Mouse (Mus musculus) T-cell, adult 2 months (primary cell): ENCODE results near the gene Gns.
A peak's percentile ranks its signal among the peaks of the same experiment; 100 is the strongest.

ENCODE experiments used
- DNase-seq: peaks from one replicate; pipeline ENCODE4 v3.0.0; 2022; ENCODE audit warnings: low spot score

Gns gene

DNA sequence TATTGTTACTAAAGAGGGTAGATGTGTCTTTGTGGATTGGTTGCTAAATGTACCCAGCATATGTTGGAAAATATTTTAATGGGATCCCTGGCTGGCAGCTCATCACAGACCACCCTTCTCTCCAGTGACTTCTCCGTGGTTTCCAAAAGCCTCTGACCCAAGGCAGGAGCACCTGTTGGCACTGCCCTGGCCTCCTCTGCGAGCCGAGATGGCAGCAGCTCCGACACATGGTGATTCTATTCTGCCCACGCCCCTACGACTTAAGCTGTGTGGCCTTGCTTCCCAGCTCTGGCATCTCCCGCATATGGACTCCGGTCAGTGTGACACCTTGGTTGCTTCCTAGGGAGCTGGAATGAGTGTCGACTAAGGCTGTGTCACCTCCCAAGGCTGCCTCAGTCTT is 38.2 kb downstream of the Gns start:
- no peak for DNase-seq

DNA sequence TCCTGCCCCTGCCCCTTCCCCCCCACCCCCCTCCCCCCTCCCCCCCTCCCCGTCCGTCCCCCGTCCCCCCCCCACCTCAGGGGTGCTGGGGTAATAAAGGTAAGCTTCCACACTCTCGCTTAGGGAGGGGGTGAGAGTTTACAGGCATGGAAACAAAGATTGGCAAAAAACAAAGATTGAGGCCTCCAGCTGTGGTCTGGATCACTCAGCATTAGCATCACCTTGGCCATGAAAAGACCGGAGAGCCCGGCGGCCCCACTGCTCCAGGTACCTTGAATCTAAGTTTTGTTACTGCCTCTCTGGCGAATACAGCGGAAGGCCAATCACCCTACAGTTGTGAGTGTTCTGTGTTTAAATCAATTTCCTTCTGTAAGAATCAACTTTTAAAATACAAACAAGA is 39.1 kb downstream of the Gns start:
- DNase-seq, result no peak

DNA sequence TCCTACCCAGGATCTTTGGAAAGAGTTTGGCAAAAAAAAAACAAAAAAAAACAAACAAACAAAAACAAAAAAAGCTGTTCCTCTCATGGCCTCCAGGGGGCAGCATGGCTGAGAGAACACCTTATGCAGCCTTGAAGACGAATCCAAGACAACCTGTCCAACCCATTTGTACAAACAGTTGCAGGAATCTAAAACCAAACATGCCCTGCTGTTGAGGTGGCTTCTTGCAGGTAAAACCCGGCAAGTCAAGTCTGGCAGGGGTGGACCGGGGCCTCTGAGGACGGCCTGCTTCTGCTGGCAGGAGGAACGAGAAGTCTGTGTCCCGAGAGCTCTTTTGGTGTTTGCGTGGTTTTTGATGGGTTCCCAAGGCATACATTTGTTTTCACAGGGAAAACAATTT is 44.8 kb downstream of the Gns start:
- peak; percentile 38 for DNase-seq

DNA sequence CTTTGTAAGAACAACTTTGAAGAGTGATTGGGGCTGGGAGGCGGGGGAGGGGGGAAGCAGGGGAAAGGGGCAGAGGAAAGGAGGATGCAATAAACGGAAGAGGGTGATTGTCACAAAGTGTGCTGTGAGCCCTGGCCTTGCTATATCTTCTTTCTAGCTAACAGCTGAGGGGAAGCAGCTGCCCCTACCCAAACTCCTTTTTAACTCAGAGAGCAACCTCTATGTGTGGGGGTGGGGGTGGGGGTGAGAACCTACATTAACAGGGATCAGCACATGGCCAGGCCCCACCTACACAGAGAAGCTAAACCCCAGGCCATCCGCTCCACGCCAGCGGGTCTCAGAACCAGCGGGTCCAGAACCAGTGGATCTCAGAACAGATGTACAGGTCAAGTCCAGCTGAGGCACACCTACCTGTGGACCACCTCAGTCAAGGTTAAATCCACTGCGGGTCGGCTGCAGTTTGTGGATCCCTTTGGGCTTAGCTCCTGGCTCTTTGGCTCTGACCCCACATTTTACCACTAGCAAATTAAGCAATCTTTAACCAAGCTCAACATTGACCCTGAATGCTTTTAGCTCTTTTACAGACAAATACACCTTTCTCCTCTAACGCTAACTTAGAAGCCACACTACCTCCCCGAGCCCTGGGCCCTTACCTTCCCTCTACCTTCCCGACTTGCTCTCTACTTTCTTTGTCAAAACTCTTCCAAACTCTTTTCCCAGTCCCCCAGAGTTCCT is 47.0 kb downstream of the Gns start:
- no peak for DNase-seq

DNA sequence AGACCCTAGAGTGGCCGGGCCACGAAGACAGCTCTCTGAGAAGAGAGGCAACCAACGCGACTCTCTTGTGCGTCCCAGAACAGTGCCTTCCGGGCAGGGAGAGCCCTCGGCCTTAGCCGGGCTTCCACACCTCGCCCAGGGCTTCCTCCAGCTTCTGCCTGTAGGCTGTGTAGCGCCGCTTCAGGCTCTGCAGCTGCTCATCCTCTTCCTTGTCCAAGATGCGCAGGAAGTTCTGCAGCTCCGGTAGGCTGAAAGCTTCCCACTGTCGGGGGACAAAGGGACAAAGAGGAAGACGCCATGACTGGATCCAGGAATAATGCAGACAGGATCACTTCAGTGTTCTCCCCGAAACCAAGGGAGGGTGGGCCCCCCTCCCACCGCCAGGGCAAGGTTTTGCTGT is 47.9 kb downstream of the Gns start:
- DNase-seq, result no peak

DNA sequence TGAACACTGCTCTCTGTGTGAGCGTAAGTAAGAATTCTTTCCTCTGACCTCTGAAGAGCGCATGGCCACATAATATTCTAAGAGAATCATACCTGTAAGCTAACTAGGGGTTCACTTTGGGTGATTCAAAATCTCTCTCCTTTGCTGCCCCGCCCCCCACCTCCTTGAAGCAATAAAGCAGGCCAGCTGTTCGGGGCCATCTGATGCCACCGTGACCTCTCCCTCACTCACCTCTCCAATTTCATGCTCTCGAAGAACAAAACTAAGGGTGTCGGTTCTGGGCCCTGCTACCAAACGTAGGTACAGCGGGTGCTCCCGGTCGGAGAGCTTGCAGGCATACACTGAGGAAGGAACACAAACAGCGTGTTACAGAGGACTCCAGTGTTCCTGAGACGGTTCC is 49.2 kb downstream of the Gns start:
- no peak for DNase-seq

DNA sequence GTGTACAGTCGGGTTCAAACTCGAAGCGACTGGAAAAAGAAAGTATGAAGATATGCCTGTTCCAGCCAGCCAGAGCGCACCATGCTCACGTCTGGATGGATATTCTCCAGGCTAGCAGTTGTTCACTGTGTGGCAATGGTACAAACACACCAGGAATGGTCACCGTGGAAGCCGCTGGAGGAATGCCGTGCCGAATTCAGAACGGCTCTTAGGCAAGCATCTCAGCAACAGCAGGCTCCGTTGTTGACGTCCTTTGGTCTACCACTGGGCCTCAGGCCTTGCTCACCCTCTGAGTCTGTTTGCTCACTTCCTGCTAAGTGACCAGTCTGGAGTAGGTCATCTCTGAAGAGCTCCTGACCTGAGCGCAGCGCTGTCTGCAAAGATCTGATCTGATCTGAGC is 53.9 kb downstream of the Gns start:
- no peak for DNase-seq

DNA sequence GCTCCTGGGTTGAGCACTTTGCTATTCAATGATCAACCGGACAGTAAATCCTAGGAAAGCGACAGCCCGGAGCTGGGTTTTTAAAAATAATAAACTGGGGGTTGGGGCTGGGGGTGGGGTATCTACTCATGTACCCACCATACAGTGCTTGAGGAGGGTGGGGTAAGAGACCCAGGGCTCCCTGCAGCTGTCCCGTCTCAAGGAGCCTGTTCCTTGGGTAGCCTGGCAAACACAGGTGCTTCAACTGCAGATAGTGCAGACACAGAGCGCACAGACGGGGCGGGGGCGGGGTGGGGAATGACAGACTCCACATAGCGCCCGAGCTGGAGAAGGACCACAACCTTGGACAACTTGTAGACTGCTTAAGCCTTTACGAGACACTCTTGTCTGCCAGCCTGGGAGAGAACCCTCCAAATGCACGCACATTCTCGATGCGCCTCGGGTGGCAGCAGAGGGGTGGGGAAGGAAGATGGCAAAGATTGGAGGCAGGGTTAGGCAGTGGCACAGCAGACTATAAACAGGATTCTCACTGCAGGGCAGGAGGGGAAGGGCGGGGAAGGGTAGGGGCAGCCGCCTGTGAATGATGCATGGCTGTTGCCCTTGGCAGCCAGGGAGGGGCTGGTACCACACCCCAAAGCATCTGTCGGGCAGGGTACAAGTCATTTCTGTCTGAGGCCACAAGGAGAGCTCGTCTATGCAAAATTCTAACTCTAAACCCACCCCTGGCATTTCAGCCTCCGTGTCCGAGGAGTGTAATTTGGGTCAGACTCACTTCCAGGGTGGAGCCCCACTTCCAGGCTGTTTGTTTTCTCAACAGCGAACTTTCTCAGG is 55.0 kb downstream of the Gns start:
- peak; percentile 79 for DNase-seq

DNA sequence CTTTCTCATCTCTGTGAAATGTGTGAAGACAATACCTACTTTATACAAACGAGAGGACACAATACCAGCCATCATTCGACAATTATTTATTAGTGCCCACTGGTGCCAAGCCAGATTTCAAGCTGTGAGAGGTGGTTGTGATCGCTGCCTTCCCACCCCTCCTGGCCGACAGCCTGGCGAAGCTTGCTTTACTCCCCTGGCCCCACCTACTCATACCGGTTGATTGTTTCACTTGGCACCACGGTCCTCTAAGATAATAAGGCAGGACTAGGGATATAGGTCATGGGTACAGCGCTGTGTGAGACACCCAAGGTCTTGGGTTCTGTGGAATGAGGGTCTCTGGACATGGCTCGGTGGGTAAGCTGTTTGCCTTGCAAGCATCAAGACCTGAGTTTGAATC is 56.1 kb downstream of the Gns start:
- DNase-seq, result no peak

DNA sequence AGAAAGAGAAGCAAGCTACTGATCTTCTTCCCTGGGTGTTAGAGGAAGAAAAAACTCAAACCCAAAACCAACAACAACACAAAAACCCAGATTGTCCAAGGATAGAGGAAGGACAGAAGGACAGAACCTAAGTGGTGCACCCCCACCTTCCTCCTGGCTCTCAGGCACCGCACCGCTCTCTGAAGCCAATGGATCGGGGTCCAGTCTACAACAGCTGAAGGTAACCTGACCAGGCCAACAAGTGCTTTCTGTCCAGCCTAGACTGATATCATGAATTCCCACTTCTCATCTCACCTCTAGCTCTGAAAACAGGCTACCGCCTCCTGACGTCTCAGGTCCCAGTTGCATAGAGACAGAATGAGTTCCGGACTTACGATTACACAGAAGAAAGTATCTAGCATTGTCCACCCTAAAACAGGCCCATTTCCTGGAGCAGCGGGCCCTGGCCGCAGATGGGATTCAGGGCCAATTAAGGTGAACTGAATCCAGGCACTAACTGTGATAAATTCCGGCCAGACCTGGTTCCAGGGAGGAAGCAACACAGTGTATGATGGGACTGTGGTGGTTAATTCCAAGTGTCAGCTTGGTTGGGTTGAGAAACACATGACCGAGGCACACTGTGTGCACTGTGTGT is 56.9 kb downstream of the Gns start:
- no peak for DNase-seq

DNA sequence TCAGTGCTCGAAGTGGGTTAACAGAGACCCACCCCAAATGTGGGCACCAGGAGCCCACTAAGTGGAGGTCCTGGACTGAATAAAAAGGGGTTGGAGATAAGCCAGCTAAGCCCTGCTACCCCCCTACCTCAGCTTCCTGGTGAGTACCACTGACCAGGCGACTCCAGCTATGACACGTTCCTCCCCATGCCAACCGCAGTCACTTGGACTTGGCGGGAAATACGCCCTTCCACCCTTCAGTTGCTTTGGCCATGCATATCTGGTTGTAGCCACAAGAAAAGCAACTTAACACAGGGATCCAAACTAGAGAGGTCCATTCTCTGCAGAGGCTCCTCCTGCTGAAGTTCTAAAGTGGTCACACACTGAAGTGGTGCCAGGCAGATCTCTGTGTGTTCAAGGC is 57.4 kb downstream of the Gns start:
- no peak for DNase-seq

DNA sequence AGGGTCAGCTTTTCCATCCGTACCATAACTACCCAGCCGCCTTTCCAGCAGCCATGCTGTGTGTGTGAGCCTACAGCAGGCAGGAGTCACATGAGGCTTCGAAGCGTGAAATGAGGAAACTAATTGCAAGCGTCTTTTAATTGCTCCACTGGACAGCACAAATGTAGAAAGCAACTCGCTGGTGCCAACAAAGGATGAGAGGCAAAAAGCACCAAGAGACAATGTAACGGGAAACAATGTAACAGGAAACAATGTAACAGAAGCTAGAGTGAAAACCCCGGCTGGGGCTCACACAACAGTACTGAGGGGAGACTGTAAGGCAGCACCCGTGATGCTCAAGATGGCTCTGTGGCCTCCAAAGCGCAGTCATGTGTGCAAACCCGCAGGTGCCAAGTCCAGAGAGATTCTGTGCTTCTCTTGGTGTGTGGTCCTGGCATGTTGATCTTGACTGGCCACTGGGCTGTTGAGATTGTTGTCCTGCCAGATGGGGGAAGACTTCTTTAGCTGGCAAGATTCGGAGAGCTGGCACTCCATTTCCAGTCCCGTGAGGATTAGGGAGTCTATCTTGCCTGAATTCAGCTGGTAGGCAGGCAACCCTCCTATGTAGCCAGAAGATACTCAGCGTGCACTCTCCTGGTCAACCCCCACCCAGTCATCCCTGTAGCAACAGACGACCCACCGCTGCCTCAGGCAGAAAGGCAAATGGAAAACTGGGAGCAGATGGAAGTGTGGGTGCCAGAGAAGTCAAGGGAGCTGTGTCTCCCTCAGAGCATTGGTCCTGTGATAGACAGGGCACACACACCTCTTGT is 58.9 kb downstream of the Gns start:
- DNase-seq, result peak; percentile 52

DNA sequence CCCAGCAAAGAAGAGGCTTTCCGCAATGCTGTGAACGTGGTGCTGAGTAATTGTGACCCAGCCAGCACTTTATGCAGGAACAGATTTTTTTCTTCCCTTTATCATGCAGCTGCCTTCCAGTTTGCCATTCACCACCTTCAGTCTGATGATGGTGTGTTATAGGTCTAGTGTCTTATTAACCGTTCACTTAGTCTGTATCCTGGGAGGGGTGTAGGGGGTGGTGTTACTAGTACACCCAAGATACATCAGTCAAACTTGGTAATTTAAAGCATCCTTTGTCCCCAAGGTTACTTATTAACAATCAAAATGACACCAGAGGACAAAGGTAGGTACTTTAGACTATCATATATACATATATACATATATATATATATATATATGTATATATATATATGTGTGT is 59.6 kb downstream of the Gns start:
- DNase-seq, result no peak

DNA sequence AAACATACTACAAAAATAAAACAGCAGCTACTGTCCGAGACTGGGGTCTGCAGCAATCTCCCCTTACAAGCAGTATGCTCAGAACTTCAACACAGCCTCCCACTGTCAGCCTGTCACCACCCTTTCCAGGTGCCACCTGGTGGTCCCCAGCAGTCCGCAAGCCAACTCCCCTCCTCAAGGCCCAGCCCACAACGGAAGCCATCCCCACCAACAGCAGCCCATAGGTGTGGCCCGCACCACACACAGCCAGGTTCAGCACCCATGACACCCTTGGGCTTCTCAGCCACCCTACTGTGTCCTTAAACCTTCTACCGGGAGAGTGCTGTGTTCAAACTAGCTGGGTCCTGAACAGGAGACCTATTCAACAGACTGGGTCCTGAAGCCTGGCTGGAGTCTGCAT is 60.2 kb downstream of the Gns start:
- DNase-seq, result peak; percentile 37

DNA sequence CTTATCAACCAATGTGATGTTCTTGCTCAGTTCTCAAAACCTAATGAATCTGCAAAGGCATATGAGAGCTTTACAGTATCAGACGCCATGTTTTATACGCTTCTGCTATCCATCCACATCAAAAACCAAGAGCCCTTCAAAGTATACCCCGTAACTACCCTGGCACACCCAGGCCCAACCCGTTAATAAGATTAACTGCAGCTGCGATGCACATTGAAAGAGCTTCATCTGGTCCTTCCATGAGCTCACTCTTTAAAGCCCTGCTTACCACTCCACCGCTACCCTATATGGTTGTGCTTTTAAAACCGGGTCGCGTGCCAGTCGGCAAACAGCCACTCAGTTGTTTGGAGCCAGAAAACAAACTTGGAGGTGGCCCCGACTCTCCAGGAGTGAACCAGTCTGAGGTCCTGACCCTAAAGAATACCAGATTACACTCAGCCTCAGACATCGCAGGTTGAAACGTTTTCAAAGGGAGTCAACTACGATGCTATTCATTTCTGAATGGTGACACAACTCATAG is 60.7 kb downstream of the Gns start:
- DNase-seq, result no peak

DNA sequence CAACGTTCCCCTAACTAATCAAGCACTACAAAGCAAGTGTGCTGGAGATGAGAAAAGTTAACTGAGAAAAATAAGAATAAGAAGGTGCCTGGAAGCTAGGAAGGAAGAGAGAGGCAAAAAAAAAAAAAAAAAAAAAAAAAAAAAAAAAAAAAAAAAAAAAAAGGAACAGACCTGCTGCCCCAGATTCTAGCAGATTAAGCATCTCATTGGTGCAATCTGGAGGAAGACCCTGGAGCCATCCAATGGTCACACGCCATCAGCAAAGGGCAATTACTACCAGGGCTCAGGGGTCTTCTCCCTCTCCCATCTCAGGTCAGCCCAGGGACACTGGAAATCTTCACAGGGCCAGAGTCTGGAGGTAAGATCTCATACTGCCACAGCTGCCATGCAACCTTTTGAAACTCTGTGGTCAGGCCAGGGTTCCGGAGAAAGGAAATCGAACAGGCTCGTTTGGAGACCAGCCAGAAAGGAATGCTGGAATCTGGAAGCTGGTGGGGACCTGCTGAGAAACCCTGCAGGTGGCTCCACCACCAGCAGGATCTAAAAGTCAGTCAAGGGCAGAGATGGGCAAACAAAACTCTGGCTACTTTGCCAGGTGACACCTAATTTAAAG is 61.7 kb downstream of the Gns start:
- DNase-seq, result no peak

DNA sequence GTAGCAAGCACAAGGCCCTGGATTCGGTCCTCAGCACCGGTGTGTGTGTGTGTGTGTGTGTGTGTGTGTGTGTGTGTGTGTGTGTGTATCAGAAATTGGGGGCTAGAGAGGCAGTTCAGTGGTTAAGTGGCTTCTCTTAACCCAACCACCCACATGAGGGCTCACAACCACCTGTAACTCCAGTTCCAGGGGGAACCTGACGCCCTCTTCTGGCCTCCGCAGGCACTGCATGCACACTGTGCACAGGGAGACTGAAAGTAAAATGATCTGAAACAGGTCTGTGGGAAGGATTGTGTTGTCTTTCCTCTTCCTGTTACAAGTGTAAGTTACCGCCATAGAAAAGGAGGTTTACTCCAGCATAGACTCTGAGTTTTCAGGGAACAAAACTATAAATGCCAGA is 62.2 kb downstream of the Gns start:
- DNase-seq, result peak; percentile 61

DNA sequence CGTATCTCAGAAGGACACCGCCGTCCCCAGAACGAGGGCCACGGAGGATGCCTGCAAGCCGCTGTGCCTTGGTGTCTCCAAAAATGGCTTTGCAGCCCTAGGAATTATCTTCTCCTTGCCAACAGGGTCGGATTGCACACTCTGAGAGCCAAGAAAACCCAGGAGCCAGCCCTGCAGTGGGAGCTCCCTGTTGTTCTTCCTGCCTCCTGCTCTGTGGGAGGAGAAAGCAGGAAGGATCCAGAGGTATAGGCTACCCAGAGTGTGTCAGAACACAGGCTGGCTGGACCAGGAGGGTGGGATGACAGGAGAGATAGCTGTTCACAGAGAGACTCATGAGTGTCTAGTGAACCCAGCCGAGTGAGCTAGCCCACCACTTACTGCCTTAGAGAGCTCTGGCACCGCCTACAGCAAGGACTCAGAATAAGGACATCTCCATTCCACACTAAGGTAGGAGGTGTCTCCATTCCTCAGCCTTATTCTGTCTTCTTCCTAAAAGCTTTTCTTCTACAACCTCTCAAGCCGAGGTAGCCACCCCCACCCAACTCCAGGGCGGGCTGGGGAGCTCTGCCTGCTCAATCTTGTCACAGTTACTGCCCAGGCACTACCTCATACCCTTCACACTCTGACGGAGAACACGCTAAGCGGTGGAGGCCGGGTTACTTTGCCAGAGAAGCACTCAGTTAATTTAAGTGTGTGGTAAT is 63.3 kb downstream of the Gns start:
- DNase-seq, result no peak

DNA sequence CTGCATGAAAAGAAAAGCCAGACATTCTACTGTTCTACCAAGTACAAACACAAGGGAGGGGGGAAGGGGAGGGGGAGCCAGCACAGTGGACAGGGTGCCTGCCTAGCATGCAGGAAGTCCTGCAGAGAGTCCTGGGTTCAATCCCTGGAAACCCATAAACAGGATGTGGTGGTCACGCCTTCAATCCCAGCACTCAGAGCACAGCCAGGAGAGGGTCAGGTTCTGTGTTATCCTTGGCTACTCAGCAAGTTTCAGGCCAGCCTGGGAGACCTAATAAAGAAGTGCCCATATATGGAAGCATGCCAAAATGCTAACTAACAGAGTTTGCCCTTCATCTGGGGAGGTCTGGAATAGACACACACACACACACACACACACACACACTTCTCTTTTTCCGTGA is 64.2 kb downstream of the Gns start:
- no peak for DNase-seq

DNA sequence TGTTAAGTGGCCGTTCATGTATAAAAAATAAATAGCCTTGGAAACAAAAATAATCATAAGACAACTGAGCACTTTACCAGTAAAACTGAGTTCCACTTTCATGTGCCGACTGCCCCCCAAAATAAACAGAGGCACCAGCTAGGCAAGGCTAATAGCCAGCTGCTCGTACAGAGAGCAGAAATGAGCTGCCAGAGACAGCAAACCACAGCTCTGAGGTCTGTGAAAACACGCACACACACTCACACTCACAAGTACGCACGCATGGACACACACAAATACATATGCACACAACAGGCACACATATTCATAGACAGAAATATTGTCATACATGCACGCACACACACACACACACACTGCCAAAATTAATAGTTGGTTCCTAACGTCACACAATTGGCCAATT is 64.7 kb downstream of the Gns start:
- no peak for DNase-seq
